In the genomic region with DNA sequence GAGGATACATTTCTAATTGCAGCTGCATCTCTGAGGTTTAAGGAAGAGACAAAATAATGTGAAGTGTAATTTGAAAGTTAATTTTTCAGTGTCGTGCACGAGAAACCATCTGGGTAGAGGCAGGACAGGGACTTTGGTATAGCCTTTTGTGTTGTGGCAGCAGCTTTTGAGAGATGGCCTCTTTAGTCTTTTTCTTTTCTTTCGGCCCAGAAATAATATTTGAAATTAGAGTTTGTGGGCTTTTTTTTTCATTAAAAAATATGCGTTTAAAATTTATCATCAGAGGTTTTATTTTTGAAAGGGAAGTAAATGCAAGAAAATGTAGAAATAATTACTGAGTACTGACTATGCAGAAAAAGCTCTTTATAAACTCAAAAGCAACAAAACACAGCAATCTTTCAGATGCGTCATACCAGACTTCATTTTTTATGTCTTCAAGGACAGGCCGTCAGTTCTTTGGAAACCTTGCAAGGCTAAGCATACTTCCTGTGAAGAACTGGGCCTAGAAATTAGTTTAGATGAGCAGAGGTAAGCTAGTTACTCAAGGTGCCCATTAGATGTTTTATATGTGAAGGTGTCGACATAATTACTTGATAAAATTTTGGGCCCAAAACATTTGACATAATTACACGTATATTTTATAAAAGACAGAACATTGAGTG, we compare ENCODE assay signal across 13 mouse cellular contexts.
DNase-seq lines count a peak whose midpoint lies in the region; ATAC-seq and TF ChIP-seq lines count a peak whose summit lies in the region.
"Had no signal": no experiment of that assay in that cellular context is flagged by ENCODE, and none has a peak within 500 bp of the region (broad histone marks: within the 10 kb centered on the region; RNA-seq: fewer than 3 reads in every experiment).

No protein-coding gene starts in this region.

- H3K9ac ChIP-seq in neural tube, embryonic 12.5 days: no peak overlapping the region
- H3K9ac ChIP-seq in forebrain, embryonic 15.5 days (replicated peaks): no peak overlapping the region
- no peak overlapping the region for H3K9ac ChIP-seq in hindbrain, embryonic 16.5 days (ENCODE audit: low read depth, low read length)
- no peak overlapping the region for H3K9ac ChIP-seq in neural tube, embryonic 14.5 days (replicated peaks; ENCODE audit: low read depth, low read length)
- H3K9ac ChIP-seq: heart, embryonic 12.5 days; intestine, embryonic 15.5 days had no signal

- TF ChIP-seq POLR2A in thymus, adult 2 months (IDR thresholded peaks at IDR 0.05; ENCODE audit: control insufficient read depth, extremely low read depth, insufficient read depth, low read length, poor library complexity): no peak

- TF ChIP-seq CTCF in left cerebral cortex, adult 2 months (IDR thresholded peaks at IDR 0.05): no peak
- no peak for TF ChIP-seq CTCF in thymus, adult 2 months (IDR thresholded peaks at IDR 0.05; ENCODE audit: borderline replicate concordance, control insufficient read depth, extremely low read depth, insufficient read depth, low read length, poor library complexity)

- H3K4me2 ChIP-seq in neural tube, embryonic 12.5 days (replicated peaks): no peak overlapping the region
- H3K4me2 ChIP-seq in forebrain, embryonic 15.5 days (replicated peaks): no peak overlapping the region
- H3K4me2 ChIP-seq in hindbrain, embryonic 16.5 days (ENCODE audit: low read length): no peak overlapping the region
- H3K4me2 ChIP-seq in neural tube, embryonic 14.5 days (ENCODE audit: low read depth, low read length): no peak overlapping the region
- H3K4me2 ChIP-seq: heart, embryonic 12.5 days; intestine, embryonic 15.5 days had no signal

- no peaks in the 10 kb centered on the region for H3K4me1 ChIP-seq in neural tube, embryonic 12.5 days
- H3K4me1 ChIP-seq in forebrain, embryonic 15.5 days: peaks cover 10% of the 10 kb centered on the region
- H3K4me1 ChIP-seq in hindbrain, embryonic 16.5 days (ENCODE audit: control insufficient read depth, insufficient read depth, low read depth, low read length): peaks cover 2% of the 10 kb centered on the region; the same call in 1 of the 2 replicates
- H3K4me1 ChIP-seq in neural tube, embryonic 14.5 days (ENCODE audit: control insufficient read depth, insufficient read depth, low read length): peaks cover 3% of the 10 kb centered on the region; the same call in 1 of the 2 replicates
- no peaks in the 10 kb centered on the region for H3K4me1 ChIP-seq in thymus, adult 2 months (replicated peaks; ENCODE audit: control insufficient read depth, insufficient read depth, low read length)
- H3K4me1 ChIP-seq: heart, embryonic 12.5 days; intestine, embryonic 15.5 days had no signal

- H3K27ac ChIP-seq in neural tube, embryonic 12.5 days: no peak overlapping the region
- peak overlapping the region; percentile 83 for H3K27ac ChIP-seq in forebrain, embryonic 15.5 days (replicated peaks)
- H3K27ac ChIP-seq in hindbrain, embryonic 16.5 days (ENCODE audit: low read depth, low read length): no peak overlapping the region
- H3K27ac ChIP-seq in neural tube, embryonic 14.5 days (ENCODE audit: low read depth, low read length): no peak overlapping the region
- no peak overlapping the region for H3K27ac ChIP-seq in left cerebral cortex, adult 2 months
- no peak overlapping the region for H3K27ac ChIP-seq in thymus, adult 2 months (ENCODE audit: control insufficient read depth, insufficient read depth, low read length)
- H3K27ac ChIP-seq: intestine, embryonic 15.5 days had no signal

- DNase-seq in neural tube, embryonic 10.5 days (ENCODE audit: extremely low spot score, low spot score): no peak
- no peak for DNase-seq in left cerebral cortex, adult 2 months (ENCODE audit: extremely low spot score in 1 of 2, low spot score in 2 of 2)
- no peak for DNase-seq in urinary bladder, postnatal 36 days (ENCODE audit: low spot score in 2 of 2)
- no peak for DNase-seq in thymus, adult 2 months
- DNase-seq: lung, adult 18-20 months had no signal

- ATAC-seq in neural tube, embryonic 12.5 days (ENCODE audit: low FRiP score, low read depth): peak; percentile 84
- peak; percentile 63 for ATAC-seq in forebrain, embryonic 15.5 days (replicated peaks)
- peak; percentile 48; the same call in 1 of the 2 replicates for ATAC-seq in hindbrain, embryonic 16.5 days
- ATAC-seq in neural tube, embryonic 14.5 days (ENCODE audit: low read depth): peak; percentile 54; the same call in 1 of the 2 replicates
- ATAC-seq: CD4-positive, CD25-positive, alpha-beta regulatory T cell, adult 4 months; intestine, embryonic 15.5 days had no signal

- 69% methylated on average over 8 of the region's 8 CpGs for WGBS in neural tube, embryonic 12.5 days
- whole genome bisulfite sequencing in forebrain, embryonic 15.5 days: 41% methylated on average over 8 of the region's 8 CpGs
- 56% methylated on average over 8 of the region's 8 CpGs for WGBS in hindbrain, embryonic 16.5 days
- 55% methylated on average over 8 of the region's 8 CpGs for whole genome bisulfite sequencing in neural tube, embryonic 14.5 days
- 90% methylated on average over 8 of the region's 8 CpGs for WGBS in thymus, adult 2 months

- intact Hi-C loops in left cerebral cortex, adult 2 months (cut with DNase I): no loop called here

- H3K9me3 ChIP-seq in neural tube, embryonic 12.5 days: no peaks in the 10 kb centered on the region
- no peaks in the 10 kb centered on the region for H3K9me3 ChIP-seq in forebrain, embryonic 15.5 days
- no peaks in the 10 kb centered on the region for H3K9me3 ChIP-seq in hindbrain, embryonic 16.5 days (ENCODE audit: control insufficient read depth, low read length)
- H3K9me3 ChIP-seq in neural tube, embryonic 14.5 days (ENCODE audit: control insufficient read depth, low read length): no peaks in the 10 kb centered on the region
- H3K9me3 ChIP-seq: G1E; heart, embryonic 12.5 days; intestine, embryonic 15.5 days had no signal

- H3K4me3 ChIP-seq in neural tube, embryonic 12.5 days: no peak overlapping the region
- H3K4me3 ChIP-seq in forebrain, embryonic 15.5 days: no peak overlapping the region
- H3K4me3 ChIP-seq in hindbrain, embryonic 16.5 days (ENCODE audit: low read length): no peak overlapping the region
- H3K4me3 ChIP-seq in neural tube, embryonic 14.5 days (ENCODE audit: low read depth, low read length): no peak overlapping the region
- no peak overlapping the region for H3K4me3 ChIP-seq in left cerebral cortex, adult 2 months
- no peak overlapping the region for H3K4me3 ChIP-seq in thymus, adult 2 months (ENCODE audit: control insufficient read depth, insufficient read depth, low read length)
- H3K4me3 ChIP-seq: heart, embryonic 12.5 days; intestine, embryonic 15.5 days had no signal

- H3K36me3 ChIP-seq in neural tube, embryonic 12.5 days: no peaks in the 10 kb centered on the region
- H3K36me3 ChIP-seq in forebrain, embryonic 15.5 days: no peaks in the 10 kb centered on the region
- no peaks in the 10 kb centered on the region for H3K36me3 ChIP-seq in hindbrain, embryonic 16.5 days (ENCODE audit: control insufficient read depth, insufficient read depth, low read length)
- no peaks in the 10 kb centered on the region for H3K36me3 ChIP-seq in neural tube, embryonic 14.5 days (ENCODE audit: control insufficient read depth, insufficient read depth, low read length)
- H3K36me3 ChIP-seq in thymus, adult 2 months (ENCODE audit: control insufficient read depth, insufficient read depth, low read length): no peaks in the 10 kb centered on the region
- H3K36me3 ChIP-seq: G1E; heart, embryonic 12.5 days; intestine, embryonic 15.5 days had no signal

- H3K27me3 ChIP-seq in neural tube, embryonic 12.5 days (replicated peaks): no peaks in the 10 kb centered on the region
- H3K27me3 ChIP-seq in forebrain, embryonic 15.5 days: no peaks in the 10 kb centered on the region
- H3K27me3 ChIP-seq in hindbrain, embryonic 16.5 days (replicated peaks; ENCODE audit: control insufficient read depth, insufficient read depth, low read length): no peaks in the 10 kb centered on the region
- H3K27me3 ChIP-seq in neural tube, embryonic 14.5 days (ENCODE audit: control insufficient read depth, insufficient read depth, low read length): no peaks in the 10 kb centered on the region
- H3K27me3 ChIP-seq in thymus, adult 2 months (ENCODE audit: control insufficient read depth, insufficient read depth, low read length): no peaks in the 10 kb centered on the region
- H3K27me3 ChIP-seq: heart, embryonic 12.5 days; intestine, embryonic 15.5 days had no signal
